Mouse (Mus musculus): ENCODE measurements around the gene Smpdl3b.

GRCm38 (mm10) chr4:132767914-132768876, 11.1 kb upstream of the Smpdl3b start, which contains the start of gene Rpa2:
- no peak for TF ChIP-seq ZKSCAN1 (IDR thresholded peaks at IDR 0.05; ENCODE audit: borderline replicate concordance, low read depth, low read length)
- no peak for TF ChIP-seq JUND (conservative IDR thresholded peaks at IDR 0.05; ENCODE audit: low read depth, low read length)
- TF ChIP-seq CHD2 (IDR thresholded peaks at IDR 0.05; ENCODE audit: low read length), result peak; percentile 94
- TF ChIP-seq IRF4 (IDR thresholded peaks at IDR 0.05; ENCODE audit: low read depth, low read length), result peak; percentile 67; the same call in 1 of the 2 replicates
- TF ChIP-seq CTCF (conservative IDR thresholded peaks at IDR 0.05 in 1 of 2, IDR thresholded peaks at IDR 0.05 in 1 of 2; ENCODE audit: low read depth in 2 of 2, low read length in 2 of 2), result no peak
- peak; percentile 93; the same call in 1 of the 2 replicates for TF ChIP-seq KAT2A (IDR thresholded peaks at IDR 0.05; ENCODE audit: insufficient replicate concordance, low read length)

All from CH12.LX (cell line).